Mouse (Mus musculus) heart, adult 8-10 months (tissue): ENCODE results near the gene Mrpl20. TPM values are rescaled to one million over a fixed set of nuclear protein-coding genes. Genes with fewer than 3 reads are reported as not detected.

ENCODE experiments used
- DNase-seq: peaks from one replicate; pipeline ENCODE4 v3.0.0; 2022; ENCODE audit warnings: low spot score
- microRNA-seq: library from miRNA; unstranded; fragments of <30 nt; microRNA quantifications from one replicate; pipeline ENCODE4 v1.2.0, GENCODE M21; 2022
- total RNA-seq, 4 experiments: library from RNA; stranded (reverse); gene quantifications; 2 replicates each; pipeline ENCODE4 v1.2.4; 2022

Mrpl20 gene
- total RNA-seq, 4 experiments from 2014 or later, result 78.5 to 86.8 (median 80.6) TPM

- no peak for DNase-seq
Measured at GRCm38 (mm10) chr4:155853421-155853820, 50.7 kb downstream of the Mrpl20 start.

GRCm38 (mm10) chr4:155854991-155855390 lies 52.3 kb downstream of the Mrpl20 start:
- DNase-seq, result no peak

GRCm38 (mm10) chr4:155856071-155856470 lies 53.4 kb downstream of the Mrpl20 start:
- DNase-seq, result no peak

- no peak for DNase-seq
Measured at GRCm38 (mm10) chr4:155856881-155857280, 54.2 kb downstream of the Mrpl20 start.

GRCm38 (mm10) chr4:155859318-155859717 lies 56.6 kb downstream of the Mrpl20 start:
- DNase-seq, result no peak

Small RNAs within 50 kb of the gene (microRNA-seq; reads per million reads assigned to microRNA genes)
- gene Gm27743, result not detected

Other genes starting within 250 kb of the Mrpl20 start
- gene Nadk, start 240.5 kb upstream of the Mrpl20 start, total RNA-seq, result 10 to 100 TPM; 23.8 to 30.2 (median 29.1) TPM
- gene Slc35e2, start 201.5 kb upstream of the Mrpl20 start, total RNA-seq, result 1 to 10 TPM; 6.2 to 7.8 (median 6.9) TPM
- gene Cdk11b, start 178.0 kb upstream of the Mrpl20 start, total RNA-seq, result 10 to 100 TPM; 29.2 to 37.0 (median 30.2) TPM
- gene Gm10563, start 157.5 kb upstream of the Mrpl20 start, total RNA-seq, result not detected
- gene Mmp23, start 149.5 kb upstream of the Mrpl20 start, total RNA-seq, result 1 to 10 TPM; 6.7 to 9.0 (median 7.4) TPM
- gene Mib2, start 133.7 kb upstream of the Mrpl20 start, total RNA-seq, result 10 to 100 TPM; 25.4 to 30.1 (median 27.1) TPM
- gene Fndc10, start 108.5 kb upstream of the Mrpl20 start, total RNA-seq, result 1 to 10 TPM in 3 of 4 experiments, under 1 TPM in 1; 0.98 to 2.4 (median 1.3) TPM
- gene Ssu72, start 98.1 kb upstream of the Mrpl20 start, total RNA-seq, result 10 to 100 TPM; 43.2 to 53.5 (median 51.2) TPM
- gene Tmem240, start 68.1 kb upstream of the Mrpl20 start, total RNA-seq, result under 1 TPM in 3 of 4 experiments, not detected in 1; 0.11 to 0.81 (median 0.13) TPM
- gene Atad3a, start 41.8 kb upstream of the Mrpl20 start, total RNA-seq, result 10 to 100 TPM; 34.9 to 45.7 (median 40.8) TPM
- 1 to 10 TPM; 5.6 to 9.8 (median 8.1) TPM for gene Vwa1, start 28.2 kb upstream of the Mrpl20 start, total RNA-seq
- 1 to 10 TPM in 1 of 4 experiments, under 1 TPM in 3; 0.66 to 1.1 (median 0.81) TPM for gene Tmem88b, start 17.0 kb upstream of the Mrpl20 start, total RNA-seq
- not detected for gene Ankrd65, start 12.4 kb upstream of the Mrpl20 start, total RNA-seq
- gene Ccnl2, start 9.6 kb downstream of the Mrpl20 start, total RNA-seq, result 10 to 100 TPM; 20.3 to 30.7 (median 26.2) TPM
- gene Aurkaip1, start 28.4 kb downstream of the Mrpl20 start, total RNA-seq, result 100 to 1,000 TPM; 112 to 128 (median 117) TPM
- gene Mxra8, start 36.8 kb downstream of the Mrpl20 start, total RNA-seq, result 10 to 100 TPM; 19.7 to 30.4 (median 24.4) TPM
- 10 to 100 TPM; 41.3 to 50.7 (median 49.8) TPM for gene Dvl1, start 44.5 kb downstream of the Mrpl20 start, total RNA-seq
- under 1 TPM; 0.17 to 0.19 (median 0.19) TPM for gene Tas1r3, start 60.5 kb downstream of the Mrpl20 start, total RNA-seq
- gene Cptp, start 66.6 kb downstream of the Mrpl20 start, total RNA-seq, result 1 to 10 TPM; 7.3 to 9.9 (median 8.6) TPM
- 10 to 100 TPM; 13.9 to 14.5 (median 14.1) TPM for gene Ints11, start 66.7 kb downstream of the Mrpl20 start, total RNA-seq
- 10 to 100 TPM in 3 of 4 experiments, 1 to 10 TPM in 1; 9.6 to 11.9 (median 10.9) TPM for gene Pusl1, start 88.9 kb downstream of the Mrpl20 start, total RNA-seq
- 10 to 100 TPM in 2 of 4 experiments, 1 to 10 TPM in 2; 9.5 to 13.8 (median 10.9) TPM for gene Acap3, start 88.9 kb downstream of the Mrpl20 start, total RNA-seq
- gene Ube2j2, start 141.0 kb downstream of the Mrpl20 start, total RNA-seq, result 10 to 100 TPM; 46.5 to 51.6 (median 49.3) TPM
- 10 to 100 TPM; 17.5 to 20.9 (median 18.4) TPM for gene C1qtnf12, start 159.4 kb downstream of the Mrpl20 start, total RNA-seq
- gene B3galt6, start 189.8 kb downstream of the Mrpl20 start, total RNA-seq, result 1 to 10 TPM; 2.6 to 3.2 (median 2.8) TPM
- gene Sdf4, start 190.0 kb downstream of the Mrpl20 start, total RNA-seq, result 100 to 1,000 TPM in 1 of 4 experiments, 10 to 100 TPM in 3; 72.8 to 103 (median 87.1) TPM
- not detected for gene Tnfrsf4, start 211.0 kb downstream of the Mrpl20 start, total RNA-seq
- under 1 TPM in 2 of 4 experiments, not detected in 2; 0.25 to 0.75 TPM for gene Tnfrsf18, start 223.3 kb downstream of the Mrpl20 start, total RNA-seq